ENCODE assay signal across 1 mouse cellular context in genomic region chr3:90265034-90265931, GRCm38 (mm10).
TF ChIP-seq lines count a peak whose summit lies in the region.

Gene Dennd4b, plus strand, starts transcription at chr3:90265185.

TF ChIP-seq in CH12.LX, 34 proteins besides CTCF, POLR2A, EP300 and RAD21 (continued from another document):
- TF ChIP-seq KAT2A (IDR thresholded peaks at IDR 0.05; ENCODE audit: insufficient replicate concordance, low read length) = 0 out of 2 replicates have a peak, but pooled peaks have one; percentile 13
- peak; percentile 49; the same call in 1 of the 2 replicates for TF ChIP-seq RCOR1 (conservative IDR thresholded peaks at IDR 0.05; ENCODE audit: low read depth, low read length)
- TF ChIP-seq ELF1 (IDR thresholded peaks at IDR 0.05; ENCODE audit: low read depth, low read length) = peak; percentile 79
- peak; percentile 98 for TF ChIP-seq TCF12 (IDR thresholded peaks at IDR 0.05; ENCODE audit: low read depth, low read length)
- TF ChIP-seq ZKSCAN1 (IDR thresholded peaks at IDR 0.05; ENCODE audit: borderline replicate concordance, low read depth, low read length) = no peak
- TF ChIP-seq CHD2 (IDR thresholded peaks at IDR 0.05; ENCODE audit: low read length) = 0 out of 2 replicates have a peak, but pooled peaks have one; percentile 34
- TF ChIP-seq ZC3H11A (IDR thresholded peaks at IDR 0.05; ENCODE audit: low read depth, low read length) = no peak
- TF ChIP-seq BHLHE40 (IDR thresholded peaks at IDR 0.05; ENCODE audit: low read depth, low read length) = peak; percentile 92
